Mouse (Mus musculus): ENCODE data around the gene Cdhr2. TPM values are rescaled to one million over a fixed set of nuclear protein-coding genes. Genes with fewer than 3 reads are reported as not detected.

Gene Cdhr2
- 0.30 TPM in 1 of 2 replicates, not detected in the other for polyA plus RNA-seq (2015; fragmentation: Nextera tagmentation; extraction: Ambion mirVana)

DNA sequence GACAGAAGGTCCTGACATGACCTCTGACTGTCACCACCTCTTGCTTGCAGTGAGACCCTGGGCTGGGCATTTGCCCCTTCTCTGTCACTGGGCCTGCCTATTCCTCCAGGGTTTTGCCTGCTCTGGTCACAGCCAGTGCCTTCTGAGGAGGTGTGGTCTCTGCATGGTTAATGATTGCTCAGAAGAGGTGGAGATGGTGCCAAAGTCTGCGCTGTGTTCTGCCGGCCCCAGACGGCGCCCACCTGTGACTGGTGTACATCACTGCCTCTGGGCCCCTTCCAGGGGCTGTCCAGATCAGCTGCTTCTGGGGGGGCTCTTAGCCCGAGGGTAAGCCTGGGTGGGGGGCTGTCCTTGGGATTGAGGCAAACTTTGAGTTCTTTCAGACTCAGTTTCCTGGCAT is at the start of gene Cdhr2:
Cdhr2 (plus strand) TSS at position 219 of the 400 bp plus-strand sequence.
- Histone ChIP-seq H3K27ac (ENCODE audit: low read length) (no peak within 1 kb of the TSS), H3K4me2 (ENCODE audit: low read depth, low read length) (no peak within 1 kb of the TSS), H3K9ac (ENCODE audit: low read length) (no peak within 1 kb of the TSS), H3K4me1 (replicated peaks; ENCODE audit: control insufficient read depth, insufficient read depth, low read length) (no peaks in the 10 kb centered on the region), H3K9me3 (ENCODE audit: control insufficient read depth, low read length) (no peaks in the 10 kb centered on the region), H3K27me3 (ENCODE audit: control insufficient read depth, insufficient read depth, low read depth, low read length) (no peaks in the 10 kb centered on the region), H3K36me3 (ENCODE audit: control insufficient read depth, insufficient read depth, low read length) (no peaks in the 10 kb centered on the region), H3K4me3 (ENCODE audit: low read length) (no peak within 1 kb of the TSS)
- ATAC-seq (ENCODE audit: low read depth): peak; percentile 62
- 49% methylated on average over 5 of the region's 5 CpGs for WGBS

DNA sequence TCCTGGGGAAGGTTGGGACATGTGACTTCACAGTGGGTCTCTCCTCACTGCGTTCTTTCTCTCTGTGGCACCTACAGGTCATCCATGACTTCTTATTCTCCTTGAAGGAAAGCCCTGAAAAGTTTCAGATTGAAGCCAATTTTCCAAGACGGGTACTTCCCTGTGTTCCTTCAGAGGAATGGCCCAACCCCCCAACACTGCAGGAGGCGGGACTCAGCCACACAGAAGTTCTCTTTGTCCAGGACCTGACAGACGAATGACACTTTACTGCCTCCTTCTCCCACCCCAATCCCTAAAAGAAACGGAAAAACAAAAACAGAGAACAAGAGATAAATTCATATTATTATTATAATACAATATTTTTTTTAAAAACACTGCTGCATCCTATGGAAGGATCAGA is 40.4 kb upstream of the Cdhr2 start:
- 54% methylated on average over 5 of the region's 5 CpGs for WGBS
- H3K4me1 ChIP-seq (replicated peaks; ENCODE audit: control insufficient read depth, insufficient read depth, low read length): no peaks in the 10 kb centered on the region
- no peak for ATAC-seq (ENCODE audit: low read depth)
- no peak overlapping the region for H3K27ac ChIP-seq (ENCODE audit: low read length)
- peaks cover 43% of the 10 kb centered on the region for H3K36me3 ChIP-seq (ENCODE audit: control insufficient read depth, insufficient read depth, low read length)
- no peak overlapping the region for H3K4me2 ChIP-seq (ENCODE audit: low read depth, low read length)
- H3K9me3 ChIP-seq (ENCODE audit: control insufficient read depth, low read length): no peaks in the 10 kb centered on the region
- H3K4me3 ChIP-seq (ENCODE audit: low read length): no peak overlapping the region
- no peak overlapping the region for H3K9ac ChIP-seq (ENCODE audit: low read length)
- H3K27me3 ChIP-seq (ENCODE audit: control insufficient read depth, insufficient read depth, low read depth, low read length): no peaks in the 10 kb centered on the region

DNA sequence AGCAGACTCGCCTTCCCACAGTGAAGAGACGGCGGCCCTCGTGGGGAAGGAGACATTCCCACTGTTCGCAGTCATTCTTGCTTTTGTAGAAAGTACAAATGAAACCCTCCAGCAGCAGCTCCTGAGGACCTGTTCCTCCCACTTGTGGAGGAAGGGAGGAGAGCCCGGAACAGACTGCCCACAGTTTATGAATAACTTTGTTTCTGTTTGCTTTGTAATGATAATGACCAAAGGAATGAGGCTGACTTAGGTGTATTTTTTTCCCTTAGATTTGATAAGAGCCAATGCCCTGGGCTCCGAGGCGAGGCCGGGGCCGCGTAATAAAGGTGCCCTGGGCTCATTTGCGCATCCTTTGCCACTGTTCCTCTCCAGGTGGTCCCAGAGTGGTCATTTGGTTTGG is 39.9 kb upstream of the Cdhr2 start:
- Histone ChIP-seq H3K27ac (ENCODE audit: low read length) (no peak overlapping the region), H3K36me3 (ENCODE audit: control insufficient read depth, insufficient read depth, low read length) (peaks cover 42% of the 10 kb centered on the region), H3K4me2 (ENCODE audit: low read depth, low read length) (no peak overlapping the region), H3K4me1 (replicated peaks; ENCODE audit: control insufficient read depth, insufficient read depth, low read length) (no peaks in the 10 kb centered on the region), H3K9me3 (ENCODE audit: control insufficient read depth, low read length) (no peaks in the 10 kb centered on the region), H3K4me3 (ENCODE audit: low read length) (no peak overlapping the region), H3K9ac (ENCODE audit: low read length) (no peak overlapping the region), H3K27me3 (ENCODE audit: control insufficient read depth, insufficient read depth, low read depth, low read length) (no peaks in the 10 kb centered on the region)
- 73% methylated on average over 12 of the region's 12 CpGs for WGBS
- ATAC-seq (ENCODE audit: low read depth): no peak

DNA sequence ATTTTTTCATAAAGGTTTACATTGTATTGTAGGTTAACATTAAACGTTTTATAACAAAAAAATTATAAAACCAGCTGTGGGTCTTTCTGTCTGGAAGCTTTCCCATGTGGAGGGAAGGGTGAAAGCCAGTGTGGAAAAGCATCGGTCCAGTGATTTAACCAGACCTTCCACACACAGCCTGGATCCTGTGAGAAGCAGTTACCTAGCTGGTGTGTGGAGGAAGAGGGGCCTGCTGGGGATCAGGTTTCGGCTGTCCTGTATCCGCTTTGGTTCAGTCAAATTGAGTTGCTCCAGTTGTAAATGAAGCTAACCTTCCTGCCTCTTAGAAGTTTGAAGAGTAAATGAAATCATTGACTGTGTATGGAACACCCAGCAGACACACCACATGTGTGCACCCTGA is 37.3 kb upstream of the Cdhr2 start:
- ATAC-seq (ENCODE audit: low read depth): no peak

DNA sequence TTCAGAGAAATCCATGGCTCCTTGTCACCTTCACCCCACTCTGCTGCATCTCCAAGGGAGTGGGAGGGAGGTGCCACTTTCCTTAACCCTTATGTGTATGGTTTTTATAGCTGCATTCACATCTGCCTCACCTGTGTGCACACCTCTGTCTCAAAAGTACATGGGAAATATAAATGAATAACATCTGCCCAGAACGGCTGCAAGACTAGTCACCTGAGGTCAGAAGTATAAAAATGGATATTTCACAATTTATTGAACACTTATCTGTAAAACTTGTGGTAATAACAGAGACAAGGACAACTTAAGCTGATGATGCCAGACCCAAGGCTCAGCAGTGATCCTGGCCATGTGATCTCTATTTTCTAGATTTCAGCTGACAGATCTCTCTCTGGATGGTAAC is 36.8 kb upstream of the Cdhr2 start:
- Histone ChIP-seq H3K4me3 (ENCODE audit: low read length) (no peak overlapping the region), H3K27me3 (ENCODE audit: control insufficient read depth, insufficient read depth, low read depth, low read length) (no peaks in the 10 kb centered on the region), H3K36me3 (ENCODE audit: control insufficient read depth, insufficient read depth, low read length) (peaks cover 24% of the 10 kb centered on the region), H3K9ac (ENCODE audit: low read length) (no peak overlapping the region), H3K4me1 (replicated peaks; ENCODE audit: control insufficient read depth, insufficient read depth, low read length) (no peaks in the 10 kb centered on the region), H3K27ac (ENCODE audit: low read length) (no peak overlapping the region), H3K9me3 (ENCODE audit: control insufficient read depth, low read length) (no peaks in the 10 kb centered on the region), H3K4me2 (ENCODE audit: low read depth, low read length) (no peak overlapping the region)
- 80% methylated on average over 1 of the region's 1 CpGs for WGBS
- no peak for ATAC-seq (ENCODE audit: low read depth)

More for the DNA sequence above, 37.3 kb upstream of the Cdhr2 start:
- 71% methylated on average over 4 of the region's 4 CpGs for WGBS
- no peaks in the 10 kb centered on the region for H3K4me1 ChIP-seq (replicated peaks; ENCODE audit: control insufficient read depth, insufficient read depth, low read length)
- H3K27me3 ChIP-seq (ENCODE audit: control insufficient read depth, insufficient read depth, low read depth, low read length): no peaks in the 10 kb centered on the region
- H3K9me3 ChIP-seq (ENCODE audit: control insufficient read depth, low read length): no peaks in the 10 kb centered on the region
- no peak overlapping the region for H3K9ac ChIP-seq (ENCODE audit: low read length)
- H3K4me2 ChIP-seq (ENCODE audit: low read depth, low read length): no peak overlapping the region
- H3K36me3 ChIP-seq (ENCODE audit: control insufficient read depth, insufficient read depth, low read length): peaks cover 24% of the 10 kb centered on the region
- H3K4me3 ChIP-seq (ENCODE audit: low read length): no peak overlapping the region
- H3K27ac ChIP-seq (ENCODE audit: low read length): no peak overlapping the region

DNA sequence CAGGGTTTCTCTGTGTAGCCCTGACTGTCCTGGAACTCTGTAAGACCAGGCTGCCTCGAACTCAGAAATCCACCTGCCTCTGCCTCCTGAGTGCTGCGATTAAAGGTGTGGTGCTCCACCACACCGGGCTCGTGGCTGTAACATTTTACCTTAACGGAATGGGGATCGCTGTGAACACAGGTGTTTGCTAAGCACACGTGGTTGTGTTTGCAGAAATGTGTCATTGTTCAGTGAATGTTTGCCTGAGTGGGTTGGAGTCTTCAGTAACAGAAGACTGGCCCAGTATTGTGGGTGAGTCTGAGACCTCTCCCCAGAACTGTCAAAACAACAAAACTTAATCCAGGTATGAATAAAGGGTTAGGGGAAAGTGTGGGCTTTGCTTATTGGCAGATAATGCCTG is 36.2 kb upstream of the Cdhr2 start:
- no peaks in the 10 kb centered on the region for H3K4me1 ChIP-seq (replicated peaks; ENCODE audit: control insufficient read depth, insufficient read depth, low read length)
- H3K27ac ChIP-seq (ENCODE audit: low read length): no peak overlapping the region
- H3K36me3 ChIP-seq (ENCODE audit: control insufficient read depth, insufficient read depth, low read length): peaks cover 24% of the 10 kb centered on the region
- H3K9me3 ChIP-seq (ENCODE audit: control insufficient read depth, low read length): no peaks in the 10 kb centered on the region
- 71% methylated on average over 7 of the region's 7 CpGs for WGBS
- ATAC-seq (ENCODE audit: low read depth): no peak
- H3K4me2 ChIP-seq (ENCODE audit: low read depth, low read length): no peak overlapping the region
- no peak overlapping the region for H3K9ac ChIP-seq (ENCODE audit: low read length)
- H3K4me3 ChIP-seq (ENCODE audit: low read length): no peak overlapping the region
- H3K27me3 ChIP-seq (ENCODE audit: control insufficient read depth, insufficient read depth, low read depth, low read length): no peaks in the 10 kb centered on the region

DNA sequence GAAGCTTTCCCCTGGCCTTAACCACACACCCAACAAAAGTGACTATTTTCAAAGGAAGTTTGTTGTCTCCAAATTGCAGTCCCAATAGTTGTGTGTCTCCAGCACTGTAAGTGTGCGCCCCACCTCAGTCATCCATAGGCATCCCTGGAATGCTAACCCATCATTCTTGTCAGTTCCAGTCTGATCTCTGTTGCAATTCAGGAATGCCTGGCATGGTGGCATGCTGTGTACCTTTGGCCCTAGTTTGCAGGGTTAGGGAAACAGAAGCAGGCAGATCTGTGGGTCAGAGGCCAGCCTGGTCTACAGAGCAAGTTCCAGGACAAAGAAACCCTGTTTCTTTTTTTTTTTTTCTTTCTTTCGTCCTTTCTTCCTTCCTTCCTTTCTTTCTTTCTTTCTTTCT is 30.8 kb upstream of the Cdhr2 start:
- Histone ChIP-seq H3K4me2 (ENCODE audit: low read depth, low read length) (no peak overlapping the region), H3K27me3 (ENCODE audit: control insufficient read depth, insufficient read depth, low read depth, low read length) (no peaks in the 10 kb centered on the region), H3K4me3 (ENCODE audit: low read length) (no peak overlapping the region), H3K36me3 (ENCODE audit: control insufficient read depth, insufficient read depth, low read length) (0 out of 2 replicates have a peak, but pooled peaks cover 3% of the 10 kb centered on the region), H3K9ac (ENCODE audit: low read length) (no peak overlapping the region), H3K4me1 (replicated peaks; ENCODE audit: control insufficient read depth, insufficient read depth, low read length) (no peaks in the 10 kb centered on the region), H3K27ac (ENCODE audit: low read length) (no peak overlapping the region), H3K9me3 (ENCODE audit: control insufficient read depth, low read length) (no peaks in the 10 kb centered on the region)
- no peak for ATAC-seq (ENCODE audit: low read depth)
- WGBS: 53% methylated on average over 2 of the region's 2 CpGs

DNA sequence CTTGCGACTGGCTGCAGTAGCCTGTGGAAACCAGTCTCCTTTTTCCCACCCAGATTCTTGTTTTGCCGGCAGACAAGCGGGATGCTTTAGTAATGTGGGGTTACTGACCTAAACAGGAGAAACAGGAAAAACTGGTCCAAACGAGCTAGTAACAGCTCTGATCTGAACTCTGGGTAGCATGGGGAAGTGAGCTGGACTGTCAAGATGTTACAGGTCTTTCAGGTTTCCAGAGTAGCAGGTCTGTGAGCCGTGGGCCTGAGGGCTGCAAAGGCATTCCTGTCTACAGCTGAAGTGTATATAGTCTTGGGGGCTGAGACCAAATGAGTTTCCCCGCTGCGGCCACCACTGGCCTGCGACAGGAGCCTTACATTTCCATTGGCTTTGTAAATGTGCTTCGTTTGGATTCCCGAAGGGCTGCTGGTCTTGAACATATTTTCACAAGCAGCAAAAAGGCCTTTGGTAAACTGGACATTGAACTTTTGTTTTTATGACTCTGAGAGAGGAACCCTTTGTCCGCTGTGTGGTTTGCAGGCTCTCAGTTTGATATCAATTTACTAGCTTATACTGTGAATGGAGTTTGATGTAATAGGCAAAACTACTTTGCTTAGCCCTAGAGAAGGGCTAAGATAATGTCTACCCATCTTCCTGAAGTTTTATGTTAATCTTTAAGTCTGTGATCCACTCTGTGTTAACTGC is 25.2 kb upstream of the Cdhr2 start:
- no peaks in the 10 kb centered on the region for H3K9me3 ChIP-seq (ENCODE audit: control insufficient read depth, low read length)
- no peak overlapping the region for H3K4me2 ChIP-seq (ENCODE audit: low read depth, low read length)
- H3K36me3 ChIP-seq (ENCODE audit: control insufficient read depth, insufficient read depth, low read length): peaks cover 17% of the 10 kb centered on the region
- no peaks in the 10 kb centered on the region for H3K27me3 ChIP-seq (ENCODE audit: control insufficient read depth, insufficient read depth, low read depth, low read length)
- H3K4me1 ChIP-seq (replicated peaks; ENCODE audit: control insufficient read depth, insufficient read depth, low read length): no peaks in the 10 kb centered on the region
- H3K27ac ChIP-seq (ENCODE audit: low read length): peak overlapping the region; percentile 36
- peak; percentile 73 for ATAC-seq (ENCODE audit: low read depth)
- no peak overlapping the region for H3K9ac ChIP-seq (ENCODE audit: low read length)
- no peak overlapping the region for H3K4me3 ChIP-seq (ENCODE audit: low read length)
- WGBS: 48% methylated on average over 11 of the region's 11 CpGs

DNA sequence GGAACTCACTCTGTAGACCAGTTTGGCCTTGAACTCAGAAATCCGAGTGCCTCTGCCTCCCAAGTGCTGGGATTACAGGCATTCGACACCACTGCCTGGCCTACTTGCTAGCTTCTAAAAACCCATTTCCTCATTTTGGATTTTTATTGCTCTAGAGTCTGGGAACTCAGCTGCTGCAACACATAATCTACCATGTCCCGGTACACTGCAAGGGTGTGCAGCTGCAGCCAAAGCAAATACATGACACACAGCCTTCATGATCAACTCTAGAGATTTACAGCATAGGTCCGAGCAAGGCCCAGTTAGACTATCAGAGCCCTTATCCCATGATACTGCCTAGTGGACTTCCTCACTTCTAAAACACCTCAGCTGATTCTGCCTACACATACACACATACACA is 23.0 kb upstream of the Cdhr2 start:
- Histone ChIP-seq H3K4me1 (replicated peaks; ENCODE audit: control insufficient read depth, insufficient read depth, low read length) (no peaks in the 10 kb centered on the region), H3K27ac (ENCODE audit: low read length) (no peak overlapping the region), H3K36me3 (ENCODE audit: control insufficient read depth, insufficient read depth, low read length) (peaks cover 36% of the 10 kb centered on the region), H3K9me3 (ENCODE audit: control insufficient read depth, low read length) (no peaks in the 10 kb centered on the region), H3K9ac (ENCODE audit: low read length) (no peak overlapping the region), H3K27me3 (ENCODE audit: control insufficient read depth, insufficient read depth, low read depth, low read length) (no peaks in the 10 kb centered on the region), H3K4me3 (ENCODE audit: low read length) (no peak overlapping the region), H3K4me2 (ENCODE audit: low read depth, low read length) (no peak overlapping the region)
- ATAC-seq (ENCODE audit: low read depth): no peak
- 67% methylated on average over 4 of the region's 4 CpGs for WGBS

Data from lung, embryonic 16.5 days (tissue).